Mouse (Mus musculus): ENCODE measurements around the gene Prrg2.

Gene Prrg2

GRCm38 (mm10) chr7:45090251-45090977 is 27.9 kb upstream of the Prrg2 start:
- no peak for DNase-seq (ENCODE audit: low spot score in 2 of 2)

DNA sequence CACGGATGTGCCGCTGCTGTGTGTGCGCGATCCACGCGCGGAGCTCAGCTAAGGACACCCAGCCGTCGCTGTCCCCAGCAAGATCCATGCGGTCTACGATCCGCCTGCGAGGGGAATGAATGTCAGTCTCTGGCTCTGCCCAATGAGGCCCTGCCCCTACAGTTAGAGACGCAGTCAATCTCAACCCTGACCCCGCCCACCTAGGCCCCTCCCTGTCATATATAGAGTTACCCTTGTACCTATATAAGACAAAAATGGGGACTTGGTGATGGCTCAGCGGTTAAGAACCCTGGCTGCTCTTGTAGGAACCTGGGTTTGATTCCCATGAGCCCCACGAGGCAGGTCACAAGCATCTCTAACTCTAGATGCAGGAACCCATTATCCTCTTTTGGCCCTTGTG is 26.1 kb upstream of the Prrg2 start:
- DNase-seq (ENCODE audit: low spot score in 2 of 2): no peak

GRCm38 (mm10) chr7:45086084-45086483 is 23.6 kb upstream of the Prrg2 start:
- no peak for DNase-seq (ENCODE audit: low spot score in 2 of 2)

GRCm38 (mm10) chr7:45083300-45083890 is 20.9 kb upstream of the Prrg2 start:
- DNase-seq (ENCODE audit: low spot score in 2 of 2): no peak

- DNase-seq (ENCODE audit: low spot score in 2 of 2): peak in 1 of 2 experiments; percentile 19
These were observed 20.2 kb upstream of the Prrg2 start for GRCm38 (mm10) chr7:45082401-45083299.

DNA sequence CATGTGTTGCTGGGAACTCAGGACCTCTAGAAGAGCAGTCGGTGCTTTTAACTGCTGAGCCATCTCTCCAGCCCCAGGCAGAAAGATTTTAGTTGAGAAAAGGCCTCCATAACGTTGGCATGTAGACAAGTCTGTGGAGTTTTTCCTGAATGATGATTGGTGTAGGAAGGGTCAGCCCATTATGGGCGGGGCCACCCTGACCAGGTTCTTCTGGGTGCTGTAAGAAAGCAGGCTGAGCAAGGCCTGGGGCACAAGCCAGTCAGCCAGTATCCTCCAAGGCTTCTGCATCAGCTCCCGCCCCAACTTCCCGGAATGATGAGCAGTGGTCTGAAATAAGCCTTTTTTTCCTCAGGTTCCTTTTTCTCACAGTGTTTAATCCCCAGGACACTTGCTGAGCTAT is 18.5 kb upstream of the Prrg2 start:
- no peak for DNase-seq (ENCODE audit: low spot score in 2 of 2)

DNA sequence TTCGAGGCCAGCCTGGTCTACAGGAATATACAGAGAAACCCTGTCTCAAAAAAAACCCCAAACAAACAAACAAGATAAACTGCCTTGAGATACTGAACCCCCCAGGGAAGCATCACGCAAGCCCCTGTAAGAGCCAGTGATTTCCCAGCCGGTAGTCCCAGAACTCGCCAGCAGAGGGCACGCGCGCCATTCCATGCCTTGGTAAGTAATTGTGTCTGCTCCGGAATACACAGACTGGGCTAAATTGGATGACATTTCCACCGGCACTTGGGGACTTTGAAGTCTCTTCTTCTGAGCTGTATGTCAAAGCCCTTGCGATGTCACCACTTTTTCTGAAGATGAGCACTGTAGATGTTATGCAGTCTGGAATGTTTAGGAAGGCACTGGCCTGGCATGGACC is 17.4 kb upstream of the Prrg2 start:
- peak in 1 of 2 experiments; percentile 93 for DNase-seq (ENCODE audit: low spot score in 2 of 2)

GRCm38 (mm10) chr7:45078513-45078912 is 16.0 kb upstream of the Prrg2 start:
- peak in 1 of 2 experiments; percentile 62 for DNase-seq (ENCODE audit: low spot score in 2 of 2)

GRCm38 (mm10) chr7:45077829-45078228 is 15.4 kb upstream of the Prrg2 start:
- DNase-seq (ENCODE audit: low spot score in 2 of 2): no peak

DNA sequence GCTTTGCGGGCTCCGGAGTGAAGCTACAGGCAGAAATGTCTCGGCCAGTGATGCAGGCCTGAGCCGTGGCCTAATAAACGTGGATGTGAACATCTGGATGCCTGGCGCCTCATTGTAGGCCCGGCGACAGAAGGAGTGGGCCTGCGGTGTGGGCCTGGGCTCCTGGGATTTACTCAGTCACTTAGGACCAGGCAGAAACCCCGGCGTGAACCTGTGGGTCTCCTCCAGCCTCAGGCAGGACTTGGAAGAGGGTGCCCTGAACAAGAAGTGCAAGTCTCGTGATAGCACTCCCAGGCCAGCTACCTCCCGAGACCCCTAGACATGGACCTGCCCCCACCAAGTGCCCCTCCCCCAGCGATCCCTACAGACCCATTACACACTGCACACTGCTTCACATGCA is 14.8 kb upstream of the Prrg2 start:
- no peak for DNase-seq (ENCODE audit: low spot score in 2 of 2)

- DNase-seq (ENCODE audit: low spot score in 2 of 2): no peak
These were observed 14.0 kb upstream of the Prrg2 start for GRCm38 (mm10) chr7:45076501-45076900.

DNA sequence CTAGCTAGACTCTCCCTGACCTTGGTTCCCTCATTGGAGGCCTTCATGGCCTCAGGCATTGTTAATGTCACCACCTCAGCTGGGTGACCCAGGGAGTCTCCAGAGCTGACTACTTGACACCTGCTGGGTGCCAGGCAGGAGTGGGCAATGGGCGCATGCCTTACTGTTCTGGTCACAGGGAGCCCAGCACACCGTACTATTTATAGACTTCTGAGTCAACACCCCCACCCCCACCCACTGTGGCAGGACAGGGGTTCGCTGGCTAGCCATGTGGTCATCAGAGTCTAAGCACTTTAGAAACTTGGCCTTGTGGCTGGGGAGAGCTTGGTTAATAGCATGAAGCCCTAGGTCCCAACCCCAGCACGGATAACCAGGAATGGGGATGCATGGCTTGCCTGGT is 12.9 kb upstream of the Prrg2 start:
- DNase-seq (ENCODE audit: low spot score in 2 of 2): no peak

GRCm38 (mm10) chr7:45073949-45074348 is 11.5 kb upstream of the Prrg2 start:
- no peak for DNase-seq (ENCODE audit: low spot score in 2 of 2)

GRCm38 (mm10) chr7:45073171-45073707 is 10.8 kb upstream of the Prrg2 start:
- DNase-seq (ENCODE audit: low spot score in 2 of 2): no peak

DNA sequence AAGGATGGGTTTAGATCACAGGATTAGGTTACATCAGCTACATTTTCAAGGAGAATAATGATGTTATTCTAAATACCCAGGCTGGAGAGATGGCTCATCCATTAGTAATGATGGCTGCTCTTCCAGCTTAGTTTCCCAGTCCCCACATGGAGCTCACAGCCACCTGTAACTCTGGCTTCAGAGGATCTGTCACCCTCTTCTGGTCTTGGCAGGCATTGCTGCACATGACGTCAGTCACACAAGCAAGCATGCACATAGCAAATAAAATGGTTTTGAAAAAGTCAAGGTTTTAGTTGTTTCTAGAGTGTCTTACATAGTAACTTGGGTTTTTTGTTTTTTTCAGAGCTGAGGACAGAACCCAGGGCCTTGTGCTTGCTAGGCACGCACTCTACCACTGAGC is 9.8 kb upstream of the Prrg2 start:
- no peak for DNase-seq (ENCODE audit: low spot score in 2 of 2)

DNA sequence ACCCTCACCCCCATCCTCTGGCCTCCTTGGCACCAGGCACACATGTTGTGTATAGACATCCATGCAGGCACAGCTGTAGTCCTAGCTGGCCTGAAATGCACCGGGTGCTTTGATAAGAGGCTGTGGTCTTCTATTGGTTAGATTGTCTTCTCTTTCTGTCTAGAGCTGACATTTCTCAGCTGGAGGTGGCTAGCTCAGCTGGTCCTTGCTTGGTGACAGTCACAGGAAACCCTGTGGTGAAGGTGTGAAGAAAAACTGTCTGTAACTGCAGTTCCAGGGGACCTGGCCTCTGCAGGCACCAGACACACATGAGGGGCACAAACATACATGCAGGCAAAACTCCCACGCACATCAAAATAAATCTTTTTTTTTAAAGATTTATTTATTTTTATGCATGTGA is 7.2 kb upstream of the Prrg2 start:
- no peak for DNase-seq (ENCODE audit: low spot score in 2 of 2)

GRCm38 (mm10) chr7:45068000-45068318 is 5.5 kb upstream of the Prrg2 start:
- no peak for DNase-seq (ENCODE audit: low spot score in 2 of 2)

DNA sequence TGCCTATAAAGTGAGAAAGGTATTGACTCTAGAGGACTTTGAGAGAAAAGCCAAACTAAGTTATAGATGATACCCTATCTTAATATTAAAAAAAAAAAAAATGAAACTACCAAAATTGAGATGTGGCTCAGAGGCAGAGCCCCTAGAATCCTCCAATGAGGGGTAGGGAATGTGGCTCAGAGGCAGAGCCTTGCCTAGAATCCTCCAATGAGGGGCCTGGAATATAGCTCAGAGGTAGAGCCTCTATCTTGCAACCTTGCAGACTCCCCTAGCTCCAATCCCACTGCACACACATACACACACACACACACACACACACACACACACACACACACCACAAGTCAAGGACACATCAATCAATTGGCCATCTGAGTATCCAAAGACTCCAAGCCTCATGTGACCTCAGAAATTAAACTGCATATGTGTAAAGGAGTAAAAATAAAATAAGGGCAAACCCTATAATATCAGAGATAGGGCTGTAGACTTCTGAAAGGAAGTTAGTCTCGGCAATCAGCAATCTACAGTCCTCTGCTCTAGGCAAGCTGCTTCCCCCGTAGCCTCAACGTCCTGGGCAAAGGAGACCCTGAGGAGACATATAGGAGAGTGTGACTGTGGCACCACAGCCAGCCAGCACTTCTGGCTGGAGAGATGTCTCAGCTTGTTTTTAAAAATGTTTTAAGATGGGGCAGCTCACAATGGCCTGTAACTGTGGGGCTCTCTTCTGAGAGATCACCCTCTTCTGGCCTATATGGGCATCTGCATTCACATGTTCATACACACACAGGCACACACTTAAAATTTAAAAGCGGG is 4.9 kb upstream of the Prrg2 start:
- DNase-seq (ENCODE audit: low spot score in 2 of 2): no peak

GRCm38 (mm10) chr7:45061532-45062075 is 873 bp downstream of the Prrg2 start:
- no peak for DNase-seq (ENCODE audit: low spot score in 2 of 2)

- DNase-seq (ENCODE audit: low spot score in 2 of 2): no peak
These were observed 1.8 kb downstream of the Prrg2 start for GRCm38 (mm10) chr7:45060632-45061122.

All from left cerebral cortex, adult 9 months (tissue).